Mouse (Mus musculus) small intestine, adult 2 months (tissue): ENCODE data around the gene Krt28. TPM values are rescaled to one million over a fixed set of nuclear protein-coding genes. Genes with fewer than 3 reads are reported as not detected.

Experiments
- H3K27ac ChIP-seq: fragments of 200-500 bp; 2 replicates; pipeline ENCODE4 v1.5.1; 2012; ENCODE audit warnings: low read depth, low read length, control low read depth, inconsistent platforms; ENCODE audit not compliant: insufficient read depth
- H3K27me3 ChIP-seq: fragments of 200-500 bp; 2 replicates; pipeline ENCODE4 v1.6.1; 2012; ENCODE audit warnings: mild to moderate bottlenecking, moderate library complexity, low read length, inconsistent platforms; ENCODE audit not compliant: control insufficient read depth, insufficient read depth
- H3K36me3 ChIP-seq: fragments of 200-500 bp; 2 replicates; pipeline ENCODE4 v1.6.1; 2012; ENCODE audit warnings: mild to moderate bottlenecking, low read length, control low read depth, inconsistent platforms; ENCODE audit not compliant: control insufficient read depth, insufficient read depth
- H3K4me1 ChIP-seq: fragments of 200-500 bp; 2 replicates; pipeline ENCODE4 v1.6.1; 2012; ENCODE audit warnings: low read length, inconsistent platforms, mixed read lengths; ENCODE audit not compliant: control insufficient read depth, insufficient read depth, insufficient read length
- H3K4me3 ChIP-seq: fragments of 200-500 bp; 2 replicates; pipeline ENCODE4 v1.5.1; 2012; ENCODE audit warnings: low read depth, mild to moderate bottlenecking, control low read depth, inconsistent platforms, low read length, moderate library complexity
- CTCF ChIP-seq: fragments of 200-500 bp; IDR thresholded peaks from 2 replicates; pipeline ENCODE4 v1.5.1; 2012; ENCODE audit warnings: low read depth, mild to moderate bottlenecking, control low read depth, inconsistent platforms, low read length, moderate library complexity, mixed read lengths; ENCODE audit not compliant: insufficient replicate concordance, insufficient read length; ENCODE audit errors: extremely low read depth
- POLR2A ChIP-seq: fragments of 200-500 bp; IDR thresholded peaks from 2 replicates; pipeline ENCODE4 v1.6.1; 2012; ENCODE audit warnings: low read depth, mild to moderate bottlenecking, control low read depth, inconsistent platforms, low read length, moderate library complexity
- WGBS: fragments of 180-500 bp; shearing (Covaris S2); methylation state at CpG from one replicate; pipeline ENCODE4 v1.1.7; 2018; 5-methylcytosine and 5-hydroxymethylcytosine counted together
- polyA plus RNA-seq: library from polyadenylated mRNA; depleted of rRNA; stranded (reverse); fragments of >200 nt; gene quantifications from 2 replicates; pipeline ENCODE4 v1.2.3, GENCODE M21; 2012

Gene Krt28
- polyA plus RNA-seq, 1 experiment, result not detected

DNA sequence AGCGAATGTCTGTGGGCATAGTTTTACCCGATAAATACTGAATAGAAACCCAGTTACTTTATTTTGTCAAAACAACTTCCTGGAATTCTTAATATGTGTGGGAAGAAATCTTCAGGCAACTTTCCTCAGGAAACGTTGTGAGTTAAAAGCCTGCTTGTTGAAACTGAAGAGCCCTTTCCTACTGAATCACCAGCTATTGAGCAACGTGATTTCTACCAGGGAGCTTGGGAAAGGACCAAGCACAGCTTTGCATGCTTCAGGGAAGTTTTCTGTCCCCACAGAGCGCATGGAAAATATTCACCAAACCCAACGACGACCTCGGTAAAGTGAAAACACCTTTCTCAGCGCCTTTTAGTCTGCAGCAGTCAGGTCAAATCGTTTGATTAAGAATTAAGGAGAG lies 31.5 kb upstream of the Krt28 start:
- Histone ChIP-seq H3K27me3 (peaks cover 10% of the 10 kb centered on the region; the same call in 1 of the 2 replicates), H3K36me3 (no peaks in the 10 kb centered on the region), H3K4me3 (no peak overlapping the region), H3K27ac (no peak overlapping the region), H3K4me1 (no peaks in the 10 kb centered on the region)
- WGBS, result 53% methylated on average over 10 of the region's 10 CpGs
- TF ChIP-seq CTCF, result no peak
- TF ChIP-seq POLR2A, result no peak

DNA sequence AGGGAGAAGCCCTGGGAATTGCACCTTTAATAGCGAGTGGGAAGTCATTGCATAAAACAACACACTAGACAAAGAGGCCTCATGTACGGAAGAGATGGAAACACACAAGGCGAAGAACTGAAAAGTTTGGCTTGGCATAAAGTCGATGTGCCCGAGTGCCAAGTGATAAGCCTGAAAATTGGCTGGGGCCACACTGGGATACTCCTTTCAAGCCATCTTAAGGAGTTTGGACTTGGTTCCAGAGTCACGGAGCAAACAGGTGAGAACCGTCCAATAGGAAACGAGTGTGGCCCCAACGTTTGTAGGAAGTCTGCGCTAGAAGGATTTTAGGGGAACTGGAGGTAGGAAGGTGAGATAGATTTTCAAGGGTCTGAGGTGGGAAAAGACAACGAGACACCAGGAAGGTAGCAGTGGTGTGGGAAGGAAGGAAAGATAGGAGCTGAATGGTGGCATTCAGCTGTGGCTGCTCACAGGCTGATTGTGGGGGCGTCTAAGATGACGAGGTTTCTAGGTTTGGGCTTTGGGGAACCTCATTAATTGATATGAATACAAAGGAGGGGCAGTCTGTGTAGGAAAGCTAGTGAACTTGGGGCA lies 25.4 kb upstream of the Krt28 start:
- 37% methylated on average over 13 of the region's 13 CpGs for WGBS
- Histone ChIP-seq H3K27me3 (peaks cover 10% of the 10 kb centered on the region; the same call in 1 of the 2 replicates), H3K36me3 (no peaks in the 10 kb centered on the region), H3K4me3 (no peak overlapping the region), H3K4me1 (peaks cover 3% of the 10 kb centered on the region; the same call in 1 of the 2 replicates), H3K27ac (no peak overlapping the region)
- TF ChIP-seq CTCF, result no peak

GRCm38 (mm10) chr11:99398832-99399231 lies 24.1 kb upstream of the Krt28 start:
- Histone ChIP-seq H3K4me1 (peaks cover 3% of the 10 kb centered on the region; the same call in 1 of the 2 replicates), H3K27me3 (peaks cover 9% of the 10 kb centered on the region; the same call in 1 of the 2 replicates), H3K36me3 (no peaks in the 10 kb centered on the region), H3K4me3 (no peak overlapping the region), H3K27ac (no peak overlapping the region)
- 35% methylated on average over 8 of the region's 8 CpGs for WGBS
- no peak for TF ChIP-seq POLR2A
- no peak for TF ChIP-seq CTCF

DNA sequence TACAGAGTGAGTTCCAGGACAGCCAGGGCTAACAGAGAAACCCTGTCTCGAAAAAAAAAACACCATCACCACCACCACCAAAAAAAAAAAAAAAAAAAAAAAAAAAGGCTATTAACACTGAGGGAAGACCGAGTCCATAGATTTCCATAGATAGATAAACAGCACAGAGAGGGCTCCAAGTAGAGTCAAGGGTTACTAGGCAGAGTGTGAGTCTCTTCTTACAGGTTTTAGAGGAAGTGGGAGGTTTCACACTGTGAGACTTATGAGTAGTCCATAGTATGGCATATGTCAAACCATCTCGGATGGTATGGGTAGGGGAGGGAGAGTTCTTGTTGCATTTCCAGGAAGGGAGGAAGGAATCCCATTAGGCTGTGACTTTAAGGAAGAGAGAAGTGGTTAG lies 23.4 kb upstream of the Krt28 start:
- Histone ChIP-seq H3K27ac (no peak overlapping the region), H3K36me3 (no peaks in the 10 kb centered on the region), H3K4me3 (no peak overlapping the region), H3K27me3 (0 out of 2 replicates have a peak, but pooled peaks cover 6% of the 10 kb centered on the region), H3K4me1 (peaks cover 3% of the 10 kb centered on the region; the same call in 1 of the 2 replicates)
- 66% methylated on average over 3 of the region's 3 CpGs for WGBS
- TF ChIP-seq CTCF (no peak), POLR2A (no peak)

GRCm38 (mm10) chr11:99396661-99397060 lies 22.0 kb upstream of the Krt28 start:
- 85% methylated on average over 2 of the region's 2 CpGs for WGBS
- Histone ChIP-seq H3K27me3 (no peaks in the 10 kb centered on the region), H3K4me3 (no peak overlapping the region), H3K4me1 (peaks cover 3% of the 10 kb centered on the region; the same call in 1 of the 2 replicates), H3K36me3 (no peaks in the 10 kb centered on the region), H3K27ac (no peak overlapping the region)
- no peak for TF ChIP-seq CTCF
- TF ChIP-seq POLR2A, result no peak

GRCm38 (mm10) chr11:99396034-99396433 lies 21.3 kb upstream of the Krt28 start:
- Histone ChIP-seq H3K4me1 (peaks cover 3% of the 10 kb centered on the region; the same call in 1 of the 2 replicates), H3K27ac (no peak overlapping the region), H3K27me3 (no peaks in the 10 kb centered on the region), H3K36me3 (no peaks in the 10 kb centered on the region), H3K4me3 (no peak overlapping the region)
- no peak for TF ChIP-seq CTCF
- TF ChIP-seq POLR2A, result no peak
- WGBS, result 55% methylated on average over 3 of the region's 3 CpGs

- no peak overlapping the region for H3K27ac ChIP-seq
- H3K36me3 ChIP-seq, result no peaks in the 10 kb centered on the region
- WGBS, result 66% methylated on average over 10 of the region's 10 CpGs
- H3K4me3 ChIP-seq, result no peak overlapping the region
- TF ChIP-seq CTCF (no peak), POLR2A (no peak)
- no peaks in the 10 kb centered on the region for H3K27me3 ChIP-seq
- no peaks in the 10 kb centered on the region for H3K4me1 ChIP-seq
Measured at GRCm38 (mm10) chr11:99392492-99392891, 17.8 kb upstream of the Krt28 start.
